Mouse (Mus musculus): ENCODE data around the gene Prpf4.

GRCm38 (mm10) chr4:62431522-62431921, 22.9 kb downstream of the Prpf4 start:
- no peak for TF ChIP-seq GATA1 (IDR thresholded peaks at IDR 0.05; ENCODE audit: borderline replicate concordance, low read length)
- TF ChIP-seq FLI1 (IDR thresholded peaks at IDR 0.05; ENCODE audit: low read length), result no peak

All from megakaryocyte, embryonic 14.5 days (primary cell).